ENCODE assay signal across 20 mouse cellular contexts in the genomic region with DNA sequence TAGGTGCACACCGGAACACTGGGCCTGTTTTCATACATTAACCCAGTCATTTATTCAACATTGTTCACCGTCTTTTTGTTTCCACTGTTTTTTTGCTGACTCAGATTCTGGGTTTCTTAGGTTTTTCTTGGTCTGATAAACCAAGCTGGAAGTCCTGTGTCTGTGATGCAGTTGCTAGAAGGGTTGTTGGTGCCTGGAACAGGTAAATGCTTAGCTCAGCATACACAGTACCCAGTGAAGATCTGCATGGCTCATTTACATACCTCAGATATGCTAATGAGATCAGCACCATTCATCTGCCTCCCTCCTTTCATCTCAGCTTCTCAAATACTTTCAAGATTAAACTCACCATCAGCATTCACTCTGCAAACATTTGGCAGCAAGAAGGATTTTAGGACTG. TPM values are rescaled to one million over a fixed set of nuclear protein-coding genes. Genes with fewer than 3 reads are reported as not detected.
A peak's percentile ranks its signal among the peaks of the same experiment; 100 is the strongest.
DNase-seq lines count a peak whose midpoint lies in the region; ATAC-seq and TF ChIP-seq lines count a peak whose summit lies in the region.
"Had no signal": no experiment of that assay in that cellular context is flagged by ENCODE, and none has a peak within 500 bp of the region (broad histone marks: within the 10 kb centered on the region; RNA-seq: fewer than 3 reads in every experiment).

No protein-coding gene starts in this region.

- H3K79me2 ChIP-seq in heart, adult 2 months (replicated peaks; ENCODE audit: control insufficient read depth, insufficient read depth, low read length): no peaks in the 10 kb centered on the region

- no peak overlapping the region for H3K4me3 ChIP-seq in heart, adult 2 months
- H3K4me3 ChIP-seq: embryonic facial prominence, embryonic 10.5 days; gastrocnemius, adult 2 months; heart, embryonic 12.5 days; limb, embryonic 15.5 days; neural tube, embryonic 15.5 days had no signal

- H3K27ac ChIP-seq in heart, adult 2 months: no peak overlapping the region
- H3K27ac ChIP-seq: embryonic facial prominence, embryonic 10.5 days; gastrocnemius, adult 2 months; limb, embryonic 15.5 days; neural tube, embryonic 15.5 days had no signal

- WGBS in heart, adult 2 months: 91% methylated on average over 2 of the region's 2 CpGs

- peaks cover 5% of the 10 kb centered on the region for H3K36me3 ChIP-seq in heart, adult 2 months (ENCODE audit: control insufficient read depth, insufficient read depth, low read length)

- peak; percentile 11 for DNase-seq in CD4-positive helper T cell, adult 2 months (ENCODE audit: low read depth, low spot score)
- DNase-seq in CD4-positive, CD25-positive, alpha-beta regulatory T cell, adult 2 months (ENCODE audit: low read depth, low spot score): peak; percentile 37
- DNase-seq in ZHBTc4 (ENCODE audit: low read depth, low spot score): peak; percentile 26
- no peak for DNase-seq in cerebellum, postnatal 25 days
- no peak for DNase-seq in lung, adult 18-20 months
- DNase-seq in urinary bladder, postnatal 25 days (ENCODE audit: low spot score): no peak
- no peak for DNase-seq in heart, adult 2 months
- DNase-seq: adrenal gland, postnatal 25 days; cerebellum, adult 2 months; gastrocnemius, adult 2 months; kidney, adult 18-20 months; kidney, postnatal 10 days; lung, postnatal 10 days; right cerebral cortex, postnatal 14 days had no signal

- H3K9ac ChIP-seq in heart, adult 2 months (ENCODE audit: low read depth, low read length): no peak overlapping the region
- H3K9ac ChIP-seq: heart, embryonic 12.5 days; limb, embryonic 15.5 days; neural tube, embryonic 15.5 days had no signal

- H3K27me3 ChIP-seq in heart, adult 2 months (ENCODE audit: control insufficient read depth, insufficient read depth, low read length): no peaks in the 10 kb centered on the region
- H3K27me3 ChIP-seq: heart, embryonic 12.5 days; limb, embryonic 15.5 days; neural tube, embryonic 15.5 days had no signal

- H3K4me1 ChIP-seq in heart, adult 2 months (ENCODE audit: control insufficient read depth, insufficient read depth, low read length): no peaks in the 10 kb centered on the region
- H3K4me1 ChIP-seq: embryonic facial prominence, embryonic 10.5 days; limb, embryonic 15.5 days; neural tube, embryonic 15.5 days had no signal

- ATAC-seq in inflammation-experienced regulatory T-cells, adult 6 months: peak; percentile 68
- ATAC-seq: hindbrain, embryonic 16.5 days had no signal

- intact Hi-C loops in heart, adult 2 months (cut with DNase I): no loop called here

- no peak for TF ChIP-seq EP300 in heart, adult 2 months (IDR thresholded peaks at IDR 0.05; ENCODE audit: insufficient read depth, low read depth, low read length)

- no peak for TF ChIP-seq CTCF in heart, adult 2 months (IDR thresholded peaks at IDR 0.05)

- no peak for TF ChIP-seq POLR2A in heart, adult 2 months (IDR thresholded peaks at IDR 0.05; ENCODE audit: insufficient read depth, low read depth, low read length)

RNA-seq across cellular contexts. Expression of a gene that starts 30.5 kb away (rescaled TPM):
- 10 to 100 TPM in 1 of 3 experiments, 1 to 10 TPM in 2; 1.4 to 35.4 (median 4.2) TPM for polyA plus RNA-seq in inflammation-experienced regulatory T-cells, adult 6 months (2017; shearing (Covaris generic))
- under 1 TPM; 0.14 to 0.29 TPM for total RNA-seq in heart, adult 2 months (2021)
- polyA plus RNA-seq in heart, adult 2 months (2012; rRNA removed): 0.04 and 0.09 TPM in 2 replicates
- total RNA-seq: gastrocnemius, adult 2 months had no signal

Comparison
In these comparisons a context has a peak if more than half of its experiments do, and no peak if none do; other contexts are left out.
1. DNase-seq: peak in CD4-positive helper T cell, adult 2 months (single experiment), CD4-positive, CD25-positive, alpha-beta regulatory T cell, adult 2 months (single experiment) and ZHBTc4 (single experiment); none in cerebellum, postnatal 25 days (0 of 2), lung, adult 18-20 months (0 of 2), urinary bladder, postnatal 25 days (single experiment) and heart, adult 2 months (0 of 2).